Mouse (Mus musculus) MEL (cell line): ENCODE measurements around the gene Gtsf1. TPM values are rescaled to one million over a fixed set of nuclear protein-coding genes. Genes with fewer than 3 reads are reported as not detected.

Experiments
- DNase-seq: peaks from one replicate; pipeline ENCODE4 v3.0.0; 2011; ENCODE audit warnings: low read depth, low spot score
- H3K27ac ChIP-seq: 2 replicates; pipeline ENCODE4 v1.5.1; 2012; ENCODE audit warnings: low read depth, mild to moderate bottlenecking, control low read depth, low read length, moderate library complexity; ENCODE audit not compliant: control insufficient read depth
- H3K27me3 ChIP-seq, 2 experiments: fragments of 150-350 bp in 1 of 2; sonication (generic) in 1 of 2; 2 replicates each; pipeline ENCODE4 v1.6.1; 2012; ENCODE audit warnings: low read length in 2 of 2, mild to moderate bottlenecking in 2 of 2, improper control_type of control experiment in 1 of 2, moderate library complexity in 1 of 2; ENCODE audit not compliant: insufficient read depth in 2 of 2, control insufficient read depth in 1 of 2
- H3K36me3 ChIP-seq, 2 experiments: 2 replicates each; pipeline ENCODE4 v1.6.1; 2012 to 2014; ENCODE audit warnings: low read length in 2 of 2, improper control_type of control experiment in 1 of 2, inconsistent platforms in 1 of 2, mild to moderate bottlenecking in 1 of 2; ENCODE audit not compliant: insufficient read depth in 2 of 2, control insufficient read depth in 1 of 2
- H3K4me1 ChIP-seq, 2 experiments: fragments of 150-350 bp in 1 of 2; sonication (generic) in 1 of 2; 2 replicates each; pipeline ENCODE4 v1.6.1; 2012; ENCODE audit warnings: low read length in 2 of 2, improper control_type of control experiment in 1 of 2, mild to moderate bottlenecking in 1 of 2; ENCODE audit not compliant: insufficient read depth in 2 of 2, control insufficient read depth in 1 of 2
- H3K4me3 ChIP-seq, 2 experiments: fragments of 150-350 bp in 1 of 2; sonication (generic) in 1 of 2; 2 replicates each; pipeline ENCODE4 v1.5.1; 2012; ENCODE audit warnings: low read depth in 2 of 2, low read length in 2 of 2, mild to moderate bottlenecking in 2 of 2, moderate library complexity in 2 of 2, control low read depth in 1 of 2, improper control_type of control experiment in 1 of 2; ENCODE audit not compliant: control insufficient read depth in 1 of 2, insufficient read depth in 1 of 2
- H3K79me2 ChIP-seq: 2 replicates; pipeline ENCODE4 v1.6.1; 2012; ENCODE audit warnings: mild to moderate bottlenecking, low read length, moderate library complexity; ENCODE audit not compliant: control insufficient read depth, poor library complexity, insufficient read depth
- H3K9ac ChIP-seq: 2 replicates; pipeline ENCODE4 v1.6.1; 2012; ENCODE audit warnings: low read depth, mild to moderate bottlenecking, control low read depth, low read length, moderate library complexity; ENCODE audit not compliant: control insufficient read depth, poor library complexity, severe bottlenecking
- H3K9me3 ChIP-seq: fragments of 150-350 bp; sonication (generic); replicated peaks from 2 replicates; pipeline ENCODE4 v1.6.1; 2012; ENCODE audit warnings: mild to moderate bottlenecking, low read length, improper control_type of control experiment, moderate library complexity; ENCODE audit not compliant: insufficient read depth
- BHLHE40 ChIP-seq: IDR thresholded peaks from 2 replicates; pipeline ENCODE4 v1.6.1; 2012; ENCODE audit warnings: low read depth, mild to moderate bottlenecking, inconsistent platforms, low read length, improper control_type of control experiment, borderline replicate concordance
- E2F4 ChIP-seq: IDR thresholded peaks from 2 replicates; pipeline ENCODE4 v1.6.1; 2011; ENCODE audit warnings: low read depth, low read length, improper control_type of control experiment, borderline replicate concordance
- ELF1 ChIP-seq: IDR thresholded peaks from 2 replicates; pipeline ENCODE4 v1.6.1; 2014; ENCODE audit warnings: low read depth, mild to moderate bottlenecking, inconsistent platforms, low read length, improper control_type of control experiment, moderate library complexity
- EP300 ChIP-seq, 2 experiments: IDR thresholded peaks; 2 replicates each; pipeline ENCODE4 v1.6.1; 2011; ENCODE audit warnings: improper control_type of control experiment in 2 of 2, low read length in 2 of 2, low read depth in 1 of 2, mild to moderate bottlenecking in 1 of 2
- GATA1 ChIP-seq: IDR thresholded peaks from 2 replicates; pipeline ENCODE4 v1.6.1; 2011; ENCODE audit warnings: low read depth, low read length, improper control_type of control experiment
- HCFC1 ChIP-seq: IDR thresholded peaks from 2 replicates; pipeline ENCODE4 v1.6.1; 2012; ENCODE audit warnings: low read depth, mild to moderate bottlenecking, inconsistent platforms, low read length, improper control_type of control experiment, moderate library complexity
- JUND ChIP-seq: IDR thresholded peaks from 2 replicates; pipeline ENCODE4 v1.6.1; 2011; ENCODE audit warnings: low read depth, mild to moderate bottlenecking, improper control_type of control experiment, low read length
- MAFK ChIP-seq: IDR thresholded peaks from 2 replicates; pipeline ENCODE4 v1.6.1; 2011; ENCODE audit warnings: low read depth, mild to moderate bottlenecking, low read length, improper control_type of control experiment, borderline replicate concordance
- MYB ChIP-seq: IDR thresholded peaks from 2 replicates; pipeline ENCODE4 v1.6.1; 2011; ENCODE audit warnings: mild to moderate bottlenecking, low read depth, low read length, improper control_type of control experiment
- NELFE ChIP-seq: IDR thresholded peaks from 2 replicates; pipeline ENCODE4 v1.6.1; 2011; ENCODE audit warnings: low read depth, low read length, improper control_type of control experiment
- POLR2AphosphoS2 ChIP-seq: IDR thresholded peaks from 2 replicates; pipeline ENCODE4 v1.6.1; 2011; ENCODE audit warnings: low read length, improper control_type of control experiment
- POLR2AphosphoS5 ChIP-seq: IDR thresholded peaks from 2 replicates; pipeline ENCODE4 v1.6.1; 2012; ENCODE audit warnings: low read depth, borderline replicate concordance, mild to moderate bottlenecking, inconsistent platforms, low read length, moderate library complexity, mixed read lengths
- RAD21 ChIP-seq: IDR thresholded peaks from 2 replicates; pipeline ENCODE4 v1.6.1; 2011; ENCODE audit warnings: mild to moderate bottlenecking, low read depth, low read length, improper control_type of control experiment
- SIN3A ChIP-seq: IDR thresholded peaks from 2 replicates; pipeline ENCODE4 v1.6.1; 2012; ENCODE audit warnings: low read length, improper control_type of control experiment, inconsistent platforms
- TBP ChIP-seq: IDR thresholded peaks from 2 replicates; pipeline ENCODE4 v1.8.0; 2011; ENCODE audit warnings: low read depth, low read length, improper control_type of control experiment
- TCF12 ChIP-seq: IDR thresholded peaks from 2 replicates; pipeline ENCODE4 v1.6.1; 2014; ENCODE audit warnings: low read depth, mild to moderate bottlenecking, inconsistent platforms, low read length, improper control_type of control experiment, moderate library complexity
- UBTF ChIP-seq: IDR thresholded peaks from 2 replicates; pipeline ENCODE4 v1.6.1; 2012; ENCODE audit warnings: low read depth, mild to moderate bottlenecking, inconsistent platforms, low read length, improper control_type of control experiment, moderate library complexity, borderline replicate concordance; ENCODE audit not compliant: insufficient read depth
- USF2 ChIP-seq, 2 experiments: IDR thresholded peaks; 2 replicates each; pipeline ENCODE4 v1.6.1; 2011 to 2012; ENCODE audit warnings: improper control_type of control experiment in 2 of 2, low read length in 2 of 2, borderline replicate concordance in 1 of 2, inconsistent platforms in 1 of 2, low read depth in 1 of 2, mild to moderate bottlenecking in 1 of 2; ENCODE audit not compliant: insufficient read depth in 1 of 2
- ZC3H11A ChIP-seq: IDR thresholded peaks from 2 replicates; pipeline ENCODE4 v1.6.1; 2012; ENCODE audit warnings: low read depth, mild to moderate bottlenecking, inconsistent platforms, low read length, improper control_type of control experiment
- ZNF384 ChIP-seq: IDR thresholded peaks from 2 replicates; pipeline ENCODE4 v1.6.1; 2012; ENCODE audit warnings: low read depth, mild to moderate bottlenecking, inconsistent platforms, low read length, improper control_type of control experiment
- polyA plus RNA-seq, 2 experiments: library from polyadenylated mRNA; stranded (reverse) in 1 of 2; unstranded in 1 of 2; fragments of >175 nt in 1 of 2; fragments of >200 nt in 1 of 2; gene quantifications; 2 replicates each; pipeline versions ENCODE4 v1.2.1 to v1.2.4; 2012; ENCODE audit warnings: low replicate concordance in 2 of 2, low read depth in 1 of 2; ENCODE audit not compliant: insufficient read length in 2 of 2, insufficient read depth in 1 of 2, missing spikeins in 1 of 2
- total RNA-seq: library from RNA; depleted of rRNA; stranded (reverse); fragments of 300-350 nt; gene quantifications from 2 replicates; pipeline ENCODE4 v1.2.3, GENCODE M21; 2012

The Gtsf1 gene
- total and polyA plus RNA-seq, 3 experiments = 0.15 TPM; not detected in 2

DNA sequence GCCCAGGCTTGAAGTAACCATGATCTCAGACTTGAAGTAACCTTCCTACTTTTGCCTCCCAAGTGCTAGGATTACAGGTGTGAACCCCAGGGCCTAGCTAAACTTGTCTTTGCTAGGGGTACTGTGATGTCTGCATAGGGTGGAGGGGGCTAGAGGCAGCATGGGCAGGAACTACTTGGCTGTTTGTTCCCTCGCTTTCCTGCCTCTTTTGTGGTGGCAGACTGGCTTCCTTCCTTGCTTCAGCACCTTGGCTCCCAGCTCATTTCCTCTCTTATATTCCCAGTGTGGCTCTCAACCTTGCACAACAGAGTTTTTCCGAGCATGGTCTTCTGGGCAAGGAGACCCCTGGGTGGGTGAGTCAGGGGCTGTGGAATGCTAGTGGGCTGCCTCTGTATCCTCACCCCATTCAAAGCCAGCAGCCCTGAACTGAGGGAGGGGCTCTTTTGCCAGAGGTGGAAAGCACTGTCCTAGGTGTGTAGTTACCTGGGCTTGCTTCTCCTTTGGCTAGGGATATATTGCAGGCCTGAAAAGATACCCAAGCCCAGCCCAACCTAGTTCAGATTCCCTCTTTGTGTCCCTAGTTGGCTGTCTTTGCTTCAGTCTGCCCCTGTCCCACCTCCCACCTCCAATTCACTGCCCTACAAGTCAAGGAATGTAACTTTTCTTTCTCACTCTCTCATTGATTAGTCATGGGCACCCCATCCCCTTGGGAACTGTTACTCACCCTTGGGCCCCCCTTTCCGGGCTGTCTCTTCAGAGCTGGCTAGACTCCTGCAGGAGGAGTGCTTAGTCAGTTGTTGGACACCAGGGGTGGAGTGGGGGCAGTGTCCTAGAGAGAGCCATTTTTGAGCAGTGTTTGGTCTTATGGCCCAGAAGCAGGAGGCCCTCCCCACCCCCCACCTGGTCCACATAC, 52.3 kb downstream of the Gtsf1 start:
- Histone ChIP-seq H3K4me1 (no peaks in the 10 kb centered on the region; a peak in 1 of 4 replicates), H3K79me2 (no peaks in the 10 kb centered on the region), H3K27ac (no peak overlapping the region), H3K9ac (no peak overlapping the region), H3K9me3 (no peaks in the 10 kb centered on the region), H3K27me3 (no peaks in the 10 kb centered on the region), H3K4me3 (no peak overlapping the region), H3K36me3 (no peaks in the 10 kb centered on the region; a peak in 1 of 4 replicates)
- DNase-seq = no peak
- TF ChIP-seq MAFK = no peak
- no peak for TF ChIP-seq USF2 (IDR thresholded peaks at IDR 0.05; ENCODE audit: borderline replicate concordance in 1 of 2, insufficient read depth in 1 of 2, low read depth in 1 of 2, low read length in 2 of 2)
- no peak for TF ChIP-seq POLR2AphosphoS5
- TF ChIP-seq BHLHE40 = no peak
- TF ChIP-seq NELFE = no peak
- no peak for TF ChIP-seq TBP
- no peak for TF ChIP-seq E2F4
- TF ChIP-seq HCFC1 = no peak
- TF ChIP-seq ZNF384 = no peak

DNA sequence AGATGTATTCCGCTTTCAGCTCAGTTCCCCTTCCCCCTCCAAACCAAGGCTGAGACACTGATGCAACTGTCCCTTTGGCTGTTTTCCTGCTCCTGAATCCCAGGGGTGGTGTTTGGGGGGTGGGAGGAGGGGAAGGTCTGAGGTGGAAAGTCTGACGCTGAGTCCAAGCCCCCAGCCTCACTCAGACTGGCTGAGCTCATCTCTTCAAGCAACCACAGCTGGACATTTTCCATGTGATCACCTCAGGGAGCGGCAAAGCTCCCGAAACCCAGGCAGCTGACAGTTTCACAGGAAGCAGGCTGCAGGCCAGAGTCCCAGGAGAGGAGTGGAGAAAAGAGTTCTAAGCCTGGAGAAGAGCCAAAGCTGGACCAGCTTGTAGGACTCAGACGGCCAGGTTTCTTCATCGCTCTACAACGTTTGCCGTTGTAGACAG, 53.4 kb downstream of the Gtsf1 start:
- no peaks in the 10 kb centered on the region for H3K4me1 ChIP-seq
- H3K27ac ChIP-seq = no peak overlapping the region
- H3K4me3 ChIP-seq = no peak overlapping the region
- TF ChIP-seq MYB (no peak), BHLHE40 (no peak), E2F4 (no peak), UBTF (no peak), USF2 (IDR thresholded peaks at IDR 0.05; ENCODE audit: borderline replicate concordance in 1 of 2, insufficient read depth in 1 of 2, low read depth in 1 of 2, low read length in 2 of 2) (no peak), TCF12 (no peak), TBP (no peak), SIN3A (no peak), JUND (no peak), ELF1 (no peak), EP300 (IDR thresholded peaks at IDR 0.05; ENCODE audit: low read depth in 1 of 2, low read length in 2 of 2) (no peak), POLR2AphosphoS2 (no peak), HCFC1 (no peak), GATA1 (no peak), RAD21 (no peak), ZC3H11A (no peak)
- TF ChIP-seq, all 39 proteins: peak for 0
- Histone ChIP-seq H3K27me3 (no peaks in the 10 kb centered on the region), H3K36me3 (no peaks in the 10 kb centered on the region), H3K9me3 (no peaks in the 10 kb centered on the region), H3K79me2 (no peaks in the 10 kb centered on the region), H3K9ac (no peak overlapping the region)
- no peak for DNase-seq
